Mouse (Mus musculus) left cerebral cortex, postnatal 25 days (tissue): ENCODE results near the gene Gm37419. TPM values are rescaled to one million over a fixed set of nuclear protein-coding genes. Genes with fewer than 3 reads are reported as not detected.

Experiments used
- DNase-seq, 2 experiments: peaks; one replicate each; pipeline ENCODE4 v3.0.0; 2022; ENCODE audit warnings: low spot score in 2 of 2, mixed read lengths in 1 of 2
- intact Hi-C: fragments of 180-260 bp; cut with DNase I; formaldehyde crosslinking; loops from one replicate; pipeline ENCODE4 v1.15.1; 2025
- total RNA-seq, 2 experiments: library from RNA; stranded (reverse); gene quantifications; 2 replicates each; pipeline ENCODE4 v1.2.3; 2021

Gm37419 gene
- total RNA-seq, 2 experiments from 2014 or later: not detected

DNA sequence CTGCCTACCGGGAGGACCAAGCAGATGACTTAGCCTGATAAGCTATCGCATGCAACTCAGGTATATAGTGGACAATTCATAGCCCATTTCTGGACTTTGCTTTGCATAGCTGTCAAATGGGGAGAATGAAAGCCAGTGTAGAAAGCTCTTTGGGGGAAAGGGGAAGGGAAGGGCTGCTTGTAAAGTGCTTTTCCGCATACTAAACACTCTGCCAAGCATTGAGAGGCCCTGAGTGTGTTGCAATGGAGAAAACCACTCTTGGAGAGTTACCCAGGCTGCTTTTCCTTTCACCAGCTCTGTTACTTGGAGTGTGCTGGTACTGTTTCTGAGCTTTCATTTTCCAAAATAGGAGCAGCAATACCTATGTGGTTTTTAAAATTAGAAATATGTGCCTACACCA lies 10.6 kb upstream of the Gm37419 start:
- DNase-seq: no peak
- intact Hi-C loops: no loop called here

DNA sequence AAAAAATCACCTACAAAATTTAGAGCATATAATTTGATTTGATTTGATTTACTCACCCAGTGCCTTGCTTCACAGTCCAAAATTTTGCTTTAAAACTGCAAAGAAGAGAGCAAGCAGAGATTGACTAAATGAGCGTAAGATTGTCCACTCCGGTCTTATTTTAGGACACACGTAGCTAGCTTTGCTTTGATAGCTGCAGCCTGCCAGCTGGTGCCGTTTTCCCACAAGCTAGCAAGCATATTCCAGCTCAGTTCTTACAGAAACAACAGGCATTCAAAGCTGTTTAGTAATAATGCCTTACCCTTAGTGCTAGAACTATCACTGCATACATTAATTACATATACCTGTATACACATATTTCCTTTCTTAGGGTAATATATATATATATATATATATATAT lies 9.8 kb upstream of the Gm37419 start:
- intact Hi-C loops: no loop called here

GRCm38 (mm10) chr16:23979446-23979845 lies 8.8 kb upstream of the Gm37419 start:
- intact Hi-C loops: no loop called here
- no peak for DNase-seq

More for the DNA sequence above, 9.8 kb upstream of the Gm37419 start:
- DNase-seq: peak in 1 of 2 experiments; percentile 65

- no peak for DNase-seq
- intact Hi-C loops: loop anchor here (5.0 kb wide), 1 partner anchor 1982 kb away; no protein-coding TSS in a partner anchor
Measured at GRCm38 (mm10) chr16:23980201-23980870, 7.9 kb upstream of the Gm37419 start.

GRCm38 (mm10) chr16:23980991-23981720 lies 7.1 kb upstream of the Gm37419 start:
- intact Hi-C loops: loop anchor here (5.0 kb wide), 1 partner anchor 1981 kb away; no protein-coding TSS in a partner anchor
- no peak for DNase-seq

GRCm38 (mm10) chr16:23981925-23982851 lies 6.1 kb upstream of the Gm37419 start:
- intact Hi-C loops: loop anchor here (1.0 to 5.0 kb wide), 2 partner anchors 1281 to 1980 kb away; no protein-coding TSS in a partner anchor

DNA sequence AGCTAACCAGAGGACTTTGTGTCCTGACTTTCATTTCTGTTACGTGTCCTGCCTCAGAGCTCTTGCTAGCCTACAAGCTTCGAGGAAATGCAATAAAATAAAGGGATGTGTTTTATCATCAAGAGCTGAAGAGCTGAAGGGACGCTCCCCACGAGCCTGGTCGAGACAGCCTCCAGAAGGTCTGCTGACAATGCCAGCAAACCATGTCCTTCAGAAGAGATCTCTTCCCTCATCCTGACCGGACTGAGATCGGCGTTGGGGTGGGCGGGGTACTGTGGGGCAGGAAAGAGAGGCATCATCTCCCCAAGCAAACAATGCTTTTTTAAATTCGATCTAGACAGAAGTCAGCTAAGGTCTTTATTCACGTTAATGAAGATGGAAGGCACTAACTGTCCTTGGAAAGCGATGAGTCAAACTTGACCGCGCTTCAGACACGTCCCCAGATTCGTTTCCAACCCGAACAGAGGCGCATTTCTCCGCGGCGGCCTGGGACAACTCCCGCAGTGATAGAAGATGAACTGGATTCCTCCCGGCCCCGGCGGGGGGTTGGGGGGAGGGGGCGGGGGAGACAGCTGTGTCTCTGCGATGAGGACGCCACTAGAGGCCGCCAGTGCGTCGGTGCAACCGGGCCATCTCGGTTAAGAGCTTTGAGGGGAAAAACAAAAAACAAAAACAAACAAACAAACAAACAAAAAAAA lies 5.2 kb upstream of the Gm37419 start:
- intact Hi-C loops: loop anchor here (1.0 to 5.0 kb wide), 2 partner anchors 1280 to 1979 kb away; no protein-coding TSS in a partner anchor

More at GRCm38 (mm10) chr16:23981925-23982851, 6.1 kb upstream of the Gm37419 start:
- DNase-seq: peak; percentile 79 to 89

GRCm38 (mm10) chr16:23984183-23984582 lies 4.1 kb upstream of the Gm37419 start:
- intact Hi-C loops: loop anchor here (1.0 to 5.0 kb wide), 3 partner anchors 1080 to 1978 kb away; no protein-coding TSS in a partner anchor
- peak; percentile 88 to 91 for DNase-seq

More for the DNA sequence above, 5.2 kb upstream of the Gm37419 start:
- peak; percentile 60 to 71 for DNase-seq

GRCm38 (mm10) chr16:23984760-23985466 lies 3.4 kb upstream of the Gm37419 start:
- DNase-seq: no peak
- intact Hi-C loops: loop anchor here (1.0 to 5.0 kb wide), 7 partner anchors 297 to 1977 kb away; no protein-coding TSS in a partner anchor

DNA sequence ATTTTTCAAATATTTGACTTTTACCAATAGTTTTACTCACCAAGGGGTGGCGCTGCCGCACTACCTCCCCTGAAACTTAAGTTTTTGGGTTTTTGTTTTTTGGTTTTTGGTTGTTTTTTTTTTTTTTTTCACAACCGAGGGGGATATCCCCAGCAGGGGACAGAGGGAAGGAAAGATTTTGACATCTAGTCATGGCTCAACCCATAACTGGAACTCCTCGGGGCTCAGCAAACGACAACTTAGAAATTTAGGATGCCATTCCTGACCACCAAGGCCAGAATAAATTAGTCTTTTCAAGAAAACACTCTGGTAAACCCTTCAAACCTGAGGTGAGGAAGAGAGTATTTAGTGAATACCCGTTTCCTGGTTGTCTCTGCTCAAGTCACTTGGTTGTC lies 2.8 kb upstream of the Gm37419 start:
- intact Hi-C loops: loop anchor here (5.0 kb wide), 4 partner anchors 297 to 907 kb away; no protein-coding TSS in a partner anchor
- DNase-seq: no peak

DNA sequence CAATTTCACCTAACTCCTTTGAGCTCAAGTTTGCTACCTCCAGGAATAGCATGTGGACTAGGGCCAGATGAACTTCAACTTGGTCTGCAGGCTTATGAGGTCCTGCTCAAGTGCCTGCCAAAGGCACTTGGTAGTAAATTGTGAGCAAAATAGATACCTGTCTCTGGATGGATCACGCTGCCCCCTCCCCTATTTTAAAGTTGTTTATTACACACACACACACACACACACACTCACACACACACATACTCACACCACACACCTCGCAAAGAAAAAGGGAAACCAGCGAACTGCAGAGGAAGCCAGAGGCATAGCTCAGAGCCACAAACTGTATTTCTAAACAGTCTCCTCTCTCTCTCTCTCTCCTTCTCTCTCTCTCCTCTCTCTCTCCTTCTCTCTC lies 2.1 kb upstream of the Gm37419 start:
- intact Hi-C loops: loop anchor here (5.0 kb wide), 4 partner anchors 296 to 906 kb away; no protein-coding TSS in a partner anchor
- DNase-seq: no peak

DNA sequence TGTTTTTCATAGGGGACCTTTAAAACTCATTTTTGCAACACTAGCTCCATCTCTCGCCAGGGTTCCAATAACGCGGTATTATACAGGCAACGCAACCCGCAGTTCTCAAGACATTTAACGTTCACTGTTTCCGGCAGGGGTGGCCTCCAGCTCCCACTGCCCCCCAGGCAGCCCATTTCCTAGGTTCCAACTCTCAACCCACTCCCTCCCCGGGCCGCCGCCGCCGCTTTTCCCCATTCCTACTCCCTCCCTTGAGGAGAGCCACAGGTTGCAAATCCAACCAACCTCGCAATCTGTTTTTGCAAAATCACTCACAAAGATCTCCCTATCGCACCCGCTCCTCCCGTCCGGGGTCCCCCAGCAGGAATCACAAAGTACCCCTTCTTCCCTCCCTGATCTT lies 1.4 kb upstream of the Gm37419 start:
- DNase-seq: no peak
- intact Hi-C loops: loop anchor here (5.0 kb wide), 4 partner anchors 295 to 905 kb away; no protein-coding TSS in a partner anchor

DNA sequence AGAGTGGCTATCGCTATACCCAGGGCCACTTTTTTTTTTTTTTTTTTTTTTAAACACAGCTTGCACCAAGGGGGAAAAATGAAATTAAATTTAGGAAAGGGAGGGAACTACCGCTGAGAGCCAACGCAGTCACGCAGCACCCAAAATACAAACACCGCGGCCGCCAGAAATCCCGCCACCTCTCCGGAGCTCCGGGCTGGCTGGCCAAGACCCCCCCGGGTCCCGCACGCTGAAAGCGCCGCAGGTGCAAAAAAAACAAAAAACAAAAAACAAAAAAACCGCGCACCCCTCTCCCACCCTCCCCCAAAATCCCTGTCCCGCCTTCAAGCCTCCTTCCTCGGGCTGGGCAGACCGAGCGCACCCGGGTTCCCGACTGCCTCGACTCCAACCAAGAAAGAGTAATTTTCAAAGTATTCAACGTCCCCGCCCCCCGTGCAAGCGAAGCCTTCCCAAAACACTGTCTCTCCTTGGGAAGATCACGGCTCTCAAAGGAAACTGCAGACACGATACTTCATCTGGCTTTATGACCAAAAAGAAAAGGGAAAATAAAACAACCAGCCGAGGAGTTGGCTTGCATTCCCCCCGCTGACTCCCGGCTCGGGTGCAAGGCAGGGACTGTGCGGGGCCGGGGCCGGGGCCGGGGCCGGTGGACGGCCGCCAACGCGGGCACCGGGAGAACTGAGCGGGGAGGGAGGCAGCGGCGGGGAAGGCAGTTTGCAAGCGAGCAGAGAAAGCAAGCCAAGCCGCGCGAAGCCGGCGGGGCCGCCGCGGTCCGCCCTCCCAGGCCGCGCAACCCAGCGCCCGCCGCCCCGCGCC lies 733 bp upstream of the Gm37419 start:
- DNase-seq: no peak
- intact Hi-C loops: loop anchor here (1.0 to 5.0 kb wide), 7 partner anchors 295 to 1072 kb away; partner anchors contain the start of gene Lpp

GRCm38 (mm10) chr16:23988157-23988465 lies 171 bp upstream of the Gm37419 start:
- no peak for DNase-seq
- intact Hi-C loops: loop anchor here (1.0 to 5.0 kb wide), 7 partner anchors 294 to 1071 kb away; partner anchors contain the start of gene Lpp

DNA sequence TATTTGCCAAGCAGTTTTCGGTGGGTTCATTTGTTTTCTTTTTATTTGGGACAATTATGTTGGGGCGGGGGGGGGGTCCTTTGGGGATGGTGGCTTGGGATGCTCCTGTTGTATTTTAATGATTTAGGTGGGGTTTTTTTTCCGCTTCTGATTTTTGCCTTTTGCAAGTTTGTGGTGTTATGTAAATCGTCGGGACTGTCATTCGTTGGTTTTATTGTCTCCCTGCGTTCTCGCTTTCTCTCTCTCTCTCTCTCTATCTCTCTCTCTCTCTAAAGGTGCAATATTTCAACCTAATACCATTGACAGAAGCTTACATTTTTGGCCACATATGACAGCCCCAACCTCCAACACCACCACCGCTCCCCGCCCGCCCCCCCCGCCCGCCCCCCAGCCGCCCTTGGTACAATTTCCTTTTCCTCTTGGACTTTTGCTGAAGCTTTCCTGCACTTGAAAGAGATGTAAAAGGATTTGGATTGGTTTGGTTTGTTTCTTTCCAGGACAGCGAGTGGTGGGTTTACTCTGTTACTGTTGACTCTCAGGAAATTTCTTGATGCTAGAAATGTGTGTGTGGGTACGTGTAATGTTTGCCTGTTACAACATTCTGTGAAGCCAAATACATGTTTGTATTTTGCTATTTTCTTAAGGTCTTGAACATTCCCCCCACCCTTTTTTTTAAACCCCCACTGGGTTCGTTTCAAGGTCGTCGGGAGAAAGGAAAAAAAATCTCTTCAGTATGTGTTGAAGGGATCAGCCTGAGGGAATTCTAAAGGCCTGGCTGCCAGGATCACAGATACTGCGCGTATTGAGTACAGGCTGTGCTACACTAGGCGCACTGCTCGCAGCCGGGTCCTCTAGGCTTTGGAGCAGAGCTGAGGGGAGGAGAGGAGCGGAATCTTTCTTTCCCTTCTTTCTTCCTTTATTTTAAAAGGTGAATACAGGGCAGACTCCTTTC lies 1.2 kb downstream of the Gm37419 start:
- intact Hi-C loops: loop anchor here (2.0 to 5.0 kb wide), 6 partner anchors 228 to 903 kb away; no protein-coding TSS in a partner anchor
- peak in 1 of 2 experiments; percentile 60 for DNase-seq
